Mouse (Mus musculus): ENCODE measurements around the gene 1700013G24Rik.

DNA sequence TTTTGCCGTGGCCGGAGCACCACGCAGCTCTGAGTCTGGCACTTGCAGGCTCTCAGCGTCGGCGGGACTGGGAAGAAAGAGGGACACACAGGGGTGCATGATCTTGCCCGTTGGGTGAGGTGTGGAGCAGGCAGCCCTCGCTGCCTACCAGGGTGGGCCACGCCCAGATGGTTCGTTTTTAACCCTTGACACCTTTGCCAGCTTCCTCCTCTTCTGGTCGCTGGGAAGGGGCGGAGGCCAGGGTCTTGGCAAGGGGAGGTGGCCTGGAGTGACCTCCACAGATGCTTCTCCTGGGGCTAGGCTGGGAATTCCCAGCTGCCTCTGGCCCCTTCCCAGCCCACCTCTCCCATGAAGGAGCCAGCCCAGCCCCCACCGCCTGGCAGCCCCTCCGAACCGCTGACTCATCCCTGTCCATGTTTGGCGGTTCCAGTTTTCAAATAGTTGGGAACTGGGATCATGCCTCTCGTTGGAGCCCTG, 23.7 kb downstream of the 1700013G24Rik start:
- no peak for TF ChIP-seq CTCF (IDR thresholded peaks at IDR 0.05; ENCODE audit: control insufficient read depth, insufficient read depth, insufficient replicate concordance, low read depth, low read length)
- no peak for TF ChIP-seq POLR2A (IDR thresholded peaks at IDR 0.05; ENCODE audit: control insufficient read depth, low read depth, low read length)
